Mouse (Mus musculus): Measurements from ENCODE around the gene Btbd35f28.
"Not testable (repeated sequence)": the region's sequence is repeated elsewhere in the genome, so short reads cannot be mapped to it uniquely, and the experiment has no call there.

Btbd35f28 gene

GRCm38 (mm10) chrX:4196276-4196675 lies at the start of gene Btbd35f28:
TSS of gene Btbd35f28 (plus strand) at chrX:4196576.
- DNase-seq (ENCODE audit: low read depth): not testable (repeated sequence)

Measured in naive thymus-derived CD4-positive, alpha-beta T cell, adult 2 months (primary cell).